Mouse (Mus musculus) embryonic stem cell, embryonic (primary cell): Measurements from ENCODE around the gene Copg2.

Experiments
- CTCF ChIA-PET, 4 experiments: fragments of 300-600 bp in 2 of 4; fragments of 350-600 bp in 2 of 4; sonication (Branson Sonifier 250); formaldehyde crosslinking; loops; one replicate each; lab custom pipeline; 2022; ENCODE audit warnings: inconsistent platforms in 2 of 4; lab: Charles Lee
- POLR2A ChIA-PET, 4 experiments: fragments of 300-600 bp in 2 of 4; fragments of 350-600 bp in 2 of 4; sonication (Branson Sonifier 250); formaldehyde crosslinking; loops; one replicate each; lab custom pipeline; 2022; ENCODE audit warnings: antibody characterized with exemption in 4 of 4, inconsistent platforms in 1 of 4; lab: Charles Lee

Copg2 gene

DNA sequence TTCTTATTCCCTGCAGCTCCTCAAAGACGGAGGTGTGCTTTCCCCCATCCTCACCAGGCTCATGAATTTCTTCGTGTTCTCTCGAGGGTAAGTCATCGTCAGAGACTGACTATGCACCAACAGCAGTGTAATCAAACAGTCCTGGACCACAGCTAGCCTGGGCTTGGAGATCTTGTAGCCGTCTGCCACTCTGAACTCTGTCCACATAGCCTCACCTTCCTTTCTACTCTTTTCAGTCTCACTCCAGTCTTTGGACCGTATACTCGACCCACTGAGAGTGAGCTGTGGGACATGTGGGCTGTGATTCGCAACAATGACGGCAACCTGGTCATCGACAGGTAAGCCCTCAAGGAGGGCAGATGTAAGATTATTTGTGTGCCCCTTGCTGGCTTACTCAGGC is 151.7 kb downstream of the Copg2 start:
- ChIA-PET CTCF (no interaction called here), POLR2A (interaction anchor here in 2 of 4 experiments (0.9 to 3.3 kb wide), 5 partner anchors 11 to 235 kb away, joined by 3 to 9 read pairs (median 3); partner anchors contain the start of genes Ssmem1 (in 1 of the 2) and Tmem209 (in 1 of the 2))

DNA sequence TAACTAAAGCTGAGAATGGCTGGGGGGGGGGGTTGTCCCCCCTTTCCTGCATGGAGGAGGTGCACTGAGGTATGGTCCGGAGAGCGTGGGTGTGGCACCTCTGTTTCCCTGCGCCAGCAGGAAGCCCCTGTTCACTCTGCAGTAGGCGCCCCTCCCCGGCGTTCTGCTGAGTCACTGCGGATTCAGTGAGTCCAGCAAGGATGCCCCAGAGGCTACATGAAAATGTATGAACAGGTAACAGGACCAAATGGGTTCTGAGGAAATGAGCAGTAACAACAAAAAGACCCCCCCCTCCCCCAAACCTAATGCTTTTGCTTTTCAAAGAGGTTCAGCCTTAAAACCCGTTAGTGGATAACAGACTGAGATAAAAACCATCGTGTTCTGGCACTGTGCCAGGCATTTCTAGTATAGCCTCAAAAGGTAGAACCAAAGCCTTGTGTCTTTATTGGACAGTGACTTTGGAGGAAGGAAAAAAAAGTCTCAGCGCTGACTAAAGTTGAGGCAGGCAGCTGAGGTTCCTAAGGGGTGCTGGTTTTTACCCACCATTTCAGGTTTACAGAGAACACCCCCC is 157.3 kb downstream of the Copg2 start:
- ChIA-PET CTCF (interaction anchor here in 2 of 4 experiments (0.7 to 1.3 kb wide), 3 partner anchors 52 to 293 kb away, joined by 3 to 4 read pairs (median 3); no protein-coding TSS in a partner anchor), POLR2A (interaction anchor here in 3 of 4 experiments (0.5 to 1.9 kb wide), 13 partner anchors 11 to 640 kb away, joined by 3 to 9 read pairs (median 5); partner anchors contain the start of genes Ssmem1 (in 2 of the 3), Tmem209 (in 2 of the 3) and Mest (in 1 of the 3))

DNA sequence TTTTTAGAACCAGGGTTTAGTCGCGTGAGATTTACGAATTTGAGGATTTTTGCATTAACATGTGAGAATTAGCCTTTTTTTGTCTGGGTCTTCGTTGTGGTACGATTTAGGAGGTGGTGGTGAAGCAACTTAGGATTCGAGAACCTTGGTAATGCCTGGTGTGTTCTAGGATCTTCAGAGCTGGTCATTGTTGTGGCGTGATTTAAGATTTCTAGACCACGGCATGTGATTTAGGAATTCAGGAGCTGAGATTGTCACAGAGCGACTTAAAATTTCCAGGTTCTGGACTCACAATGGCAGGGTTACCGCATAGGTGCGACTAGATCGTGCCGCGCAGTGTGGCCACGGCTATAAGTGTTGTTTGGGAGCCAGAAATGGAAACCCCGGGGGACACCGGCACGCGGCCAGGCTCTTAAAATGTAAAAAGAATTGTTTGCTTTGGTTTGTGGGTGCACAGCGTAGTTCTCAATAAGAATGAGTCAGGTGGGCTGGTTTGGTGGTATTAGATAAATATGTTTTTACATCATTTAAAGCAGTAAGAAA is 158.1 kb downstream of the Copg2 start:
- POLR2A ChIA-PET, result interaction anchor here in 2 of 4 experiments (0.9 to 1.9 kb wide), 10 partner anchors 9 to 282 kb away, joined by 3 to 9 read pairs (median 3); partner anchors contain the start of genes Mest (in 1 of the 2), Ssmem1 (in 1 of the 2) and Tmem209 (in 1 of the 2)
- CTCF ChIA-PET, result interaction anchor here in 3 of 4 experiments (0.5 to 1.8 kb wide), 3 partner anchors 203 to 360 kb away, joined by 3 to 5 read pairs (median 4); no protein-coding TSS in a partner anchor

DNA sequence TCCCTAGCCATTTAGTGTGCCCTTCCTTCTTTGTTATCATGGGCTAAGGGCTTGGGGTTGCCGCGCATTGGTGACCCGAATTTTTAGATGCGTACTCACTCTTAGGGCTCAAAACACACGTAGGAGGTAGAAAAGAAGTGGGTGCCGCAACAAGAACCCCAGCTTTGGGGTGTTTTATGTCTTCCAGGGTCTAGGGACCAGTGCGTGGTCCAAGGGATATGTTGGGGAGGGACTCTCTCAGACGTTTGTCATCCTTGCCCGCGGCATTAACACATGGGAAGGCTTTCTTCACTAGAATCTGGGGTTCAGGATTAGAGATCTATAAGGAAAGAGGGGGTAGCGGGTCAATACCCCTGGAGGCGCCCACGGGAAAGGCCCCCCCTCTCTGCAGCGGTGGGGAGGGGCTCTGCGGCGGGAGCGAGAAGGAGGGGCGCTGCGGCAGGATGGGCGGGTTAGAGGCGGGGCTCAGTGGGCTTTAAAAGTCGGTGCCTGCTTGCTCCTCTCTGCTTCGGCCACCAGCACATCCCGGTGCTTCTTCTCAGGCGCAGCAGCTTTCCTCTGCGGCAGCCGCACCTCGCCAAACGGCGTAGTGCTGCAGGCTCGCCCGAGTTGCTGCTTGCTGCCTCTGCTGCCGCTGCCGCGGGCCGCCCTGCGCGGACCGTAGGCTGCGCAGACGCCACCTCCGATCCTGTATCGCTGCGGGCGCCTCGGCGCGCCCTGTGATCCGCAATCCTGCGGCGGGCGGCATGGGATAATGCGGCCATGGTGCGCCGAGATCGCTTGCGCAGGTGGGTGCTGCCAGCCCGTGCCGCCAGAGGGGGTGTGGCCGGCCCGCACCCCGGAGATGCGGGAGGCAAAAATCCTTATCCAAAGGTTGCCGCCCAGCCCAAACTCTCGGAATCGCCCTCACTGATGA is 158.8 kb downstream of the Copg2 start:
- CTCF ChIA-PET, result interaction anchor here in 3 of 4 experiments (0.5 to 1.8 kb wide), 13 partner anchors 44 to 359 kb away, joined by 3 to 5 read pairs (median 3); partner anchors contain the start of genes Cep41 (in 1 of the 3), Klhdc10 (in 1 of the 3), Ssmem1 (in 1 of the 3) and Tmem209 (in 1 of the 3)
- POLR2A ChIA-PET, result interaction anchor here in 2 of 4 experiments (0.6 to 1.9 kb wide), 21 partner anchors 9 to 281 kb away, joined by 3 to 9 read pairs (median 3); partner anchors contain the start of genes Ssmem1 (in 2 of the 2), Tmem209 (in 2 of the 2), Cep41 (in 1 of the 2) and Mest (in 1 of the 2)

DNA sequence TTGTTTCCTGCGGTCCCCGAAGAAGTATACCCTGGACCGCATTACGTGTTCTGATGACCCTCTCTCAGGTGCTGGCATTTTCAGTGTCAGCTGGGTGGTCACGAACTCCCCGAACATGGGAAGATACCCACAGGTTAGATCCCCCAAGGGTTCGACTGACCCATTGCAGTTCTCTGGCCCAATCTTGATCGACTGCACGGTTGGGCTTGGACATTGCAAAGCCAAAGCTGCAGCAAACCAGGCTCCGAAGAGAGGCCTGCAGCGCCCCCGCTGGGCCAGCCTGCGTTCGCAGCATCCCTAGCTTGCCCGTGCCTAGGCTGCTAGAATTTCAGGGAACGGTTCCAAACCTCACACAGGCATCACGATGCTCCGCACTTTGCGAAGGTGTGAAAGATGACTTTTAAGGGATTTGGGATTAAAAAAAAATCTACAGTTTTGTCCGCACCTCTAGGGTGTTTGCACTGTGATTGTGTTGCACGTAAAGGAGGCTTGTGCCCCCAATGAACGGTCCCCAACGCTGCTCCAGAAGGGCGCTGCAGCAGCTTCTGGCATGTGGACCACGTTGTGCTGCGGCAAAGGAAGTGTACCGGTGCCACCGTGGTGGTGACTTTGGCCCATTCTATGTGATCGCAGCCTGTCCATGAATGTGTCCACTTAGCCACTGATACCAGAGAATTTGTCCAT is 159.6 kb downstream of the Copg2 start:
- POLR2A ChIA-PET, result interaction anchor here in 3 of 4 experiments (0.7 to 1.5 kb wide), 12 partner anchors 12 to 335 kb away, joined by 3 to 9 read pairs (median 3); partner anchors contain the start of genes Cep41 (in 1 of the 3), Klhdc10 (in 1 of the 3), Ssmem1 (in 1 of the 3) and Tmem209 (in 1 of the 3)
- CTCF ChIA-PET, result interaction anchor here (0.5 to 1.8 kb wide), 15 partner anchors 43 to 335 kb away, joined by 3 to 6 read pairs (median 3); partner anchors contain the start of genes Cep41 (in 1 of the 4), Klhdc10 (in 1 of the 4), Ssmem1 (in 1 of the 4) and Tmem209 (in 1 of the 4)

DNA sequence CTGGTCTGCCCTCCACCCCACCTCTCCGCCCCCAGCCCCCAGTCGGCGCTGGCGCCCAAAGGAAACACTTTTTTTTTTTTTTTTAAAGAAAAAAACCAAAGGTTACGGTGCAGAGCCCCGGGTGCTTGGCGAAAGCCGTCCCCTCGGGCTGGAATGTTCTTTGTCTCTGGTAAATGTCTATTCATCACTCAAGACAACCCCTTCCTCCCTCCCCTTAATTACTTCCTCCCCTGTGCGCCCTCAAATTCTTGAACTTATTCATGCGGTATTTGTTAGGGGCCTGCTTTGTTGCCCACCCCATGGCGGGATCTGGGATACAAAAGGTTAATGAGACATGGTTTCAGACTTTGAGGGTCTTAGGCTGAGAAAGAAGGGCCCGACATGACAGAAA is 160.2 kb downstream of the Copg2 start:
- POLR2A ChIA-PET, result interaction anchor here in 3 of 4 experiments (0.7 to 3.5 kb wide), 7 partner anchors 14 to 335 kb away, joined by 3 to 12 read pairs (median 4); partner anchors contain the start of genes Ssmem1 (in 2 of the 3), Tmem209 (in 2 of the 3), Cep41 (in 1 of the 3) and Klhdc10 (in 1 of the 3)
- CTCF ChIA-PET, result interaction anchor here in 3 of 4 experiments (0.5 to 1.5 kb wide), 7 partner anchors 43 to 335 kb away, joined by 3 to 6 read pairs (median 3); partner anchors contain the start of genes Cep41 (in 1 of the 3) and Klhdc10 (in 1 of the 3)

DNA sequence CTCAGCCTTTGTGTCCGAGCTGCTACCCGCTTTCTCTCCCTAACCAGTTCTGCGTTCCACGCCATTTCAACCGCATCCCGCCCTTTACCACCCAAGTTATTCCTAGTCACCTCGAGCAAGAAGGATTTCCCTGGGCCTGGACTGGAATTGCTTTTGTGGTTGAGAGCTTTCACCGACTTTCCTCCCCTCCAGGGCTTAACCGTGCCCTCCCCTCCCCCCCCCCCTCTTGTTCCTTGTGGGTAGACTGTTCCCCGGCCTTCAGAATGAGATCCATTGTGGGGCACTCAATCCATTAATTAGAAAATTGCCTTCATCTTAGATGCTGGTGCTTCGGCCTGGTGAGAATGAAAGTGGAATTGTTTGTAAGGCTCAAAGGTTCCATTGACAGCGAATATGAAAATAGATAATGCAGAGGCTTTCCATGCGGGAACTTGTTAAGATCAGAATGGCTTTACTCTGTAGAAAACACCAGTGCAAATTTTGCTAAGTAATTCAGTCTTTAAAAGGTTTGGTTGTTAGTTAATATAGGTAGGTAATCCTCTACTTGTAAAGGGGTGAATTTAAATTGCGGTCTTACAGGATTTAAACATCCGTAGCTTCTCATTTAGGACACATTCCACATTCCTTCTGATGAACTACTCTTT is 160.7 kb downstream of the Copg2 start:
- CTCF ChIA-PET, result interaction anchor here in 1 of 4 experiments (1.1 kb wide), 1 partner anchor 42 kb away, joined by 3 read pairs; the partner anchor contains the start of gene Cep41
- POLR2A ChIA-PET, result interaction anchor here in 1 of 4 experiments (0.7 to 3.5 kb wide), 2 partner anchors 142 to 227 kb away, joined by 3 to 12 read pairs; partner anchors contain the start of genes Ssmem1 and Tmem209

DNA sequence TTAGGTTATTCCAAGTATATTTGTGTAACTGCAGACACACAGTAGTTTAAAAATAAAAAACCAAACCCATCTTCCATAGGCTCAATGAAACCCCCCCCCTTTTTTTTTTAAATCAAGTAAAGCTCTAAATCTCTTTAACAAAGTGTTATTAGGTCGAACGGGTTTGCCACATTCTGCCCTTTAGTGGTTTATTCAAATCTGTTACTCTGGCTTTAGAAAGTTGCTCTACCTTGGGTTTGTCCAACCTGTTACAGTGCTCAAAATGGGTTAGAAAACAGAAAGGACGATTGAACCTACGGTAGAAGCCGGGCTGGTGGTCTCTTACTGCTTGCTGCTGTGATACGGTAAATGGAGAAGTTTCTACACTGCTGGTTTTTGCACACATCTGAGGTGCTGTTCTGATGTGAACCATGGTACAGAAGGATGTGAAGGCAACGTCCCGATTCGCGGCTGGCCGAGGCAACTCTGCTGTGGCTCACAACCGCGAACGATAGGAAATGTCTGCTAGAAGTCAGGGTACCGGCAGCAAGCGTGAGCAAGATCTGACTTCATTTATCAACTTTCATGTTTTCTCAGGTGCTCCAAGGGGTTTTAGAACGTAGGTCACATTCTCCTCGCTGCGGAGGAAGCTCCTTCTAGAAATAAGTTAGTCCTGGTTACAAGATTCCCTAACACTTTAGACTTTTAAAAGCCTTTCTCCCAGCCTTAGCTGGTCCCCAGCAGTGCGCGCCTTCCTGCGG is 161.4 kb downstream of the Copg2 start:
- ChIA-PET CTCF (interaction anchor here in 2 of 4 experiments (0.6 to 1.1 kb wide), 2 partner anchors 42 to 200 kb away, joined by 3 to 10 read pairs; partner anchors contain the start of gene Cep41 (in 1 of the 2)), POLR2A (interaction anchor here in 2 of 4 experiments (0.6 to 3.5 kb wide), 5 partner anchors 10 to 482 kb away, joined by 3 to 12 read pairs (median 5); partner anchors contain the start of genes Ssmem1 (in 1 of the 2) and Tmem209 (in 1 of the 2))

DNA sequence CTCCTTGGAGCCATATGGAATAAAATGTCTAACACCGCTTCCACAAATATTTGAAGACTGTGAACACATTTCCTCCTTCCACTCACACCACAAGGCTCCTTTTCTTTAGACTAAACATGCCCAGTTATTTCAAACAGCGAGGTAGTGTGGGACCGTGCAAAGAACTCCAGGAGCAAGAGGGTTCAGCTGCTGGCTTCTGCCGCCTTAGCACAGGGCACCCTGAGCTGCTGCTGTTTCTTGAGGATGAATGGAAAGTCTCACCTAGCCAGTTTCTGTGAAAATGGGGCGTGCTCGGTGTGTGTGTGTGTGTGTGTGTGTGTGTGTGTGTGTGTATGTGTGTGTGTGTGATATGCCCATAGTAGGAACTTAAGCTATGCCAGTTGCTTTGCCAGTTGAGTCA is 162.1 kb downstream of the Copg2 start:
- POLR2A ChIA-PET, result interaction anchor here in 2 of 4 experiments (0.6 to 3.5 kb wide), 8 partner anchors 10 to 856 kb away, joined by 3 to 12 read pairs (median 4); partner anchors contain the start of genes Ssmem1 (in 1 of the 2) and Tmem209 (in 1 of the 2)

DNA sequence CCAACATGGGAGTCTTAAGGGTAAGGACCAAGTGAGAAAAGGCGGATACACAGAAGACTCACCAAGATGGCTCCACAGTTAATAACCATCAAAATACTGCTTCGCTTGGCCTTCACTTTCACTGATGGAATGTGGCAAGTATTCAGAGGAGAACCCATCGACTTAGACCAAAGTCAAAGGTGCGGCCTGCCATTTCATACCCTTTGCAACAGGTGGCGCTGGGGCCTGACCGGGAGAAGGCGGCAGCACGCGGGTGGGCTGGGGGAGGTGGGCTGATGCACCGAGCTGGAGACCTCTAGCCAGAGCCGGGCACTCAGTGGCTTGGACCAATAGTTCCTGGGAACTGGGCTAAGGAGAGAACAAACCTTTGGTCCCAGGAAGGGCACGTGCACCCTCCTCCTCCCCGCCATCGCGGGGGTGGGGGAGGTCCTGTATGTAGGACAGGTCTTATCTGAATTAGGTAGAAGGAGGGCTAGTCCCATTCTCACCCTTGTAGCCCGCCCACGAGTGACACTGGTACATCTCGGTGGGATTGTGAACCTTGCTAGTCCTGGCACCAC is 163.9 kb downstream of the Copg2 start:
- POLR2A ChIA-PET, result interaction anchor here in 2 of 4 experiments (0.6 to 2.8 kb wide), 5 partner anchors 9 to 165 kb away, joined by 3 to 9 read pairs (median 3); no protein-coding TSS in a partner anchor
- CTCF ChIA-PET, result interaction anchor here in 1 of 4 experiments (1.4 kb wide), 1 partner anchor 197 kb away, joined by 4 read pairs; no protein-coding TSS in a partner anchor

More for the DNA sequence above, 162.1 kb downstream of the Copg2 start:
- CTCF ChIA-PET, result interaction anchor here in 2 of 4 experiments (0.6 to 1.1 kb wide), 4 partner anchors 40 to 214 kb away, joined by 3 to 4 read pairs (median 4); partner anchors contain the start of gene Cep41 (in 1 of the 2)

DNA sequence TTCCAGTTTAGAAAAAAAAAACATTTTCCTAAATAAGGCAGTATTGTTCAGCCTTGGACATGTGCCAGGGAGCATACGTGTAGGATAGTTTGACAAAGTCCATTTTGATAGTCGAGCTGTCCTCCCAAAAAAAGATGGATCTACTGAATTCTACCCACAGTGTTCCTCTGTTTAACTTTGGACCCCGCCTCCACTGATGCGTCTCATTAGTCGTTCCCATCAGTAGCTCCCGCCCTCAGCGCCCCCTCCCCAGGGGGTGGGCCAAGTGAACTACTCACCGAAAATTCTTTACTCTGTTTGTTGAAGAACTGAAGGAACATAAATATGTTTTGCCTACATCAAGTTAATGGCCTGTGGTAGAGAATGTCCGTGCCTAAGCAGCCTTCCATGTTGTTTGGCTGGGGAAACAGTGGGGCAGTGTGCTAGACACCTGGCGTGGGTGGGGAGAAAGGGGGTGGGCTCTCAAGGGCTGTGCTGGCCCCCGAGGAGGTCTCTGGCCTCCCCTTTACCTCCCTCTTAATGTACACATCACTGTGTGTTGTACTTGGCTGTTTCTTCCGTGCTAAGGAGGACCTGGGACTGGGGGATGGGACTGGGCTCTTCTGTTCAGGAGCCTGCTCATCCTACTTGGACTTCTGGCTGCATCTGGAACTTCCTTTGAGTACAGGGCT is 166.2 kb downstream of the Copg2 start:
- ChIA-PET POLR2A (no interaction called here), CTCF (no interaction called here)

DNA sequence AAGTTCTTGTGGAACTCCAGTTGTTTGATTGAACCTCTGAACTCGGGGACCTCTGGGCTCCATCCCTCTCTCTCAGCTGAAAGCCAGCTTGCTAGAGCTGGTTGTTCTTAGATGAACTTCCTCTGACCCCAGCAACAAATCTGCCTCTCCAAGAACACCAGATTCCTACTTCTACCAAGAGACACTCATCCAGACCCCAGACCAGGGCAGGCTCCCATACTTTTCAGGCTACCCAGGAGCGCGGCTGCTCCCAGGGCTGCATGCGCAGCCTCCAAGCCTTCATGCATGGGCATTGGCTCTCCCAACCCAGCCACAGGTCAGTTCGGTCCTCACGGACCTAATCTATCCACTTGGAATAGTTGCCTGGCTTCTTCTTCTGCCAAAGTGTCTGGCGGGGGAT is 173.3 kb downstream of the Copg2 start, which contains the start of gene Mest:
TSS of gene Mest (plus strand) at position 217 of the 400 bp plus-strand sequence.
- ChIA-PET CTCF (interaction anchor here in 1 of 4 experiments (1.8 kb wide), 1 partner anchor 171 kb away, joined by 4 read pairs; no protein-coding TSS in a partner anchor), POLR2A (interaction anchor here in 1 of 4 experiments (1.2 to 2.3 kb wide), 2 partner anchors 10 to 16 kb away, joined by 4 to 9 read pairs; no protein-coding TSS in a partner anchor)

DNA sequence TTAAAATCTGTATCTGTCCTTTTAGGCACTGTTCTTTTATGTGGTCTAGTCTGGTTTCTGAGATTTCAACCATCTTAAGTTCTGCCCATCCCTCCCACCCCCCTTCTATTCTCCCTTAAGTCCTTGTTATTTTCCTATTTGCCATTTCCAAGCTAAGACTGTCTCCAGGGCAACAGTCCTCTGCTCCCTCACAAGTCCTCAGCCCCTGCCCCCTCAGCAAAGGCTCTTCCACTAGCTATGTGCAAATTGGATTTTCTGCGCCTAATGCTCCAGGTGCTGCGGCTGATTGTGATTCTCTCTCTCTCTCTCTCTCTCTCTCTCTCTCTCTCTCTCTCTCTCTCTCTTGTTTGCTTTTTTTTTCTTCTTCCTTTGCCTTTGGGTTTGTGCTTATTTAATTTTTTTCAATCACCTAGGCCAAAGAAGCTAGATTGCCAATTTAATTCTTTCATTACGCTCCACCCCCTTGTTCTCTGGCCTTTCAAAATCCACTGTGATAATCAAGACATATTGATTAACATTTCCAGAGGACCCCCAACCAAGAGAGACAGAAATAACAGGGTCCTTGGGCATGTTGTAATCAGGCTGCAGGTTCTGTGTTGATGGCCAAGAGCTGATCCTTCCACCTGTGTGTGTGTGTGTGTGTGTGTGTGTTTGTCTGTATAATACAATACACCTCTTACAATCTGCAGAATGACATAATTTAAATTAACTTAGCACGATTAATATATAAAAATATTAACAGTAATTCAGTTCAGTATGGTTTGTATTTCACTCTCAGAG is 174.0 kb downstream of the Copg2 start:
- ChIA-PET POLR2A (interaction anchor here in 3 of 4 experiments (0.6 to 2.3 kb wide), 6 partner anchors 14 to 262 kb away, joined by 3 to 9 read pairs (median 3); no protein-coding TSS in a partner anchor), CTCF (interaction anchor here in 2 of 4 experiments (0.7 to 1.8 kb wide), 3 partner anchors 170 to 311 kb away, joined by 3 to 4 read pairs (median 3); no protein-coding TSS in a partner anchor)
